Mouse (Mus musculus) kidney, postnatal 14 days (tissue): Measurements from ENCODE around the gene Oas1e.

Source experiments
- DNase-seq: peaks from one replicate; pipeline ENCODE4 v3.0.0; 2022; ENCODE audit warnings: mixed read lengths

The Oas1e gene

DNA sequence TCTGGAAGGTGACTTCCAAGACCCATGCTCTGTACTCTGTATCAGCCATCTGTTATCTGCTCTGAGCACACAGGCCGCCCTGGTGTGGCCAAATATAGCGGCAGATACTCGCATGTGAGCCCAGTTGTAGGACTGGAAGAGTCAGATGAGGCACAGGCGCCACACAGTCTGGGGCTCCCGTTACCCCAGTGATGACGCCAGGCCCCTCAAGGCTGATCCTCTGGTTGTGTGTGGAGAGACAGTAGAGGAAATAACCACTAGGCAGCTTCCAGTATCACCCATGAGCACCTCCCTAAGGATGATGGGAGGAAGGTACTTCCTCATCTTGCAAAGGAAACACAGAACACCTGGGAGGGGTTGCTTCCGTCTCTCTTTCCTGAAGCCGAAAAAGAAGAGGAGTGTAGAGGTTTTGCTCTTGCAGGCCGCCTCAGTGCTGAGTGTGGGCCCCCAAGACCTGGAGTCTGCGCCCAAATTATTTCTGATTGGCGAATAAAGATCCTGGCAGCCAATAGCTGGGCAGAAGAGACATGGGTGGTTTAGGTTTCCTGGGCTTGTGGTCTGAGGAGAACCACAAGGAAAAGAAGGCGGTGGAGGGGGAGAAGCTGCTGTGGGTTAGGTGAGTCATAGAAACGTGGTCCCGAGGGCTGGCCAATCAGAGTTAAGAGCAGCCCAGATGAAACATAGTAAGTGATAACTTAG lies 19.9 kb downstream of the Oas1e start:
- DNase-seq, result no peak

DNA sequence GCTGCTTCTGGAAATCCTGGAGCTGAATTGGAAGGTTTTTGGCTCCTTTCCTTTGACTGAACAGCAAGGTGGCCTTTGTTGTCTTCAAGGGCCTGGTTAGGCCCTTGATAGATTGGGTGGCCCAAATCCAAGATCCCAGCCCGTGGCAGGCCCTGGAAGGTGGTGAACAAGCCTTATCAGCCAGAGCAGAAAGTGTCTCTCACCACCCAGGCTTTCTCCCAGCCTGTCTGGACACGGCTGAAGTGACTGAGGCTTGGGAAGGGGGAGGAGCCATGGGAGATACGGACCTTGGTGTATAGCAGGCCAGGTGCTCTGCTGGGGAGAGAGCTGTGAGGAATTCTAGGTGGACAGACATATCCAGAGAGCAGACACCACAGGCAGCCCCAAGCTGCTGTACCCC lies 25.9 kb downstream of the Oas1e start:
- DNase-seq, result no peak

DNA sequence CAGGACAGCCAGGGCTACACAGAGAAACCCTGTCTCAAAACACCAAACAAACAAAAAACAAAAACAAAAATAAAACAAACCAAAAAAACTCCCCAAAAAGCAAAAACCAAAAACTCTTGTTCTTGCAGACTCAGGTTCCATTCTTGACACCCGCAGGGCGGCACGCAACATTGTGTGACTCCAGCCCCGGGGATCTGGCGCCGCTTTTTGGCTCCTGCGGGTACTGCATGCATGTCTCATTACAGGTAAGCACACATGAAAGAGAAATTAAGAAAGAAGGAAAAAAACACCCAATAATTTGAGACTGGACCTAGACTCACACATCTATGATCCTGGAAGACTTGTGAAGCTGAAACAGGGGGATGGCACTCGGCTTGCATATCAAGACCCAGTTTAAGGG lies 30.3 kb downstream of the Oas1e start:
- DNase-seq, result no peak

DNA sequence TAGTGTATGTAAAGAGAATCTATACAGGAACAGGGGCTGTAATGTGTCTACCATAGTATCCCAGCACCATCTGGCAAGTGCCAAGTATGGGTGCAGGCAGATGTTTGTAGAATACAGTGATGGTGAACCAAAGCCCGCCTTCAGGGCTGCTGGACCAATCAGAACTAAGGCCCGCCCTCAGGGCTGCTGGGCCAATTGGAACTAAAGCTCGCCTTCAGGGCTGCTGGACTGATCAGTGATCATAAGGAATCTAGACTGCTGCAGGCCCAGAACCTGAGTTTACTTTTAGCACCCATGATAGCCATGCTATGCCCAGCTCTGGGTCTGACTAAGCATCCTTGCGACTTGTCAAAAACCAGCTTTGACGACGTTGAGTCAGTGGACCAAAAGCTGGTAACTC lies 33.4 kb downstream of the Oas1e start:
- peak; percentile 4 for DNase-seq

DNA sequence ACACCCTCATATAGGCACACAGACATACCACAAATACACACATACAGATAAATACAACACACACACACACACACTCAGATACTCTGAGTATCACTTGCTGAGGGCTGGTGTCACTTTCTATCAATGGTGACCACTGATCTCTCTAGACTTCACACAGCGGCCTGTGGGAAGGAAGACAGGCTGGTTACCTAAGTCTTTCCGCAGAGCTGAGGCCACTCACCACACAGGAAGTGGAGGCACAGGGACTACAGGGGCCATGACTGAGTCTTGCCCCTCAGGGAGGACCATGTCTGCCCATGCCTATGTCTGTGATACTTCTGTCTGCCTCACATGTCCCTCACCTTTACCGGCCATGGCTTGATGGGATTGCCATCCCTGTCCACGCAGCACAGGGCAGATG lies 41.1 kb downstream of the Oas1e start:
- DNase-seq, result no peak

DNA sequence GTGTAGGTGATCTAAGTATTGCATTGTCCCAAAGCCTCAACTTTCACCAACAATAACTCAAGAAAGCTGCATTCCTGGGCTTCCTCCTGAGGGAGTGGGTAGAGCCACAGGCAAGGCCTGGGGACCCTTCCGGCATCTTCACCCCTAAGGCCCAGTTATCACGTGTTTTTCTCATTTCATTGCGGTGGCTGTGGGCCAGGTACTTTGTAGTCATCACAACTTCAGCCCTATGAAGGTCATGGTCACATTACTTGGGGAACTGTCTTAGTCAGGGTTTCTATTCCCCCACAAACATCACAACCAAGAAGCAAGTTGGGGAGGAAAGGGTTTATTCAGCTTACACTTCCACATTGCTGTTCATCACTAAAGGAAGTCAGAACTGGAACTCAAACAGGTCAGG lies 42.5 kb downstream of the Oas1e start:
- DNase-seq, result no peak

DNA sequence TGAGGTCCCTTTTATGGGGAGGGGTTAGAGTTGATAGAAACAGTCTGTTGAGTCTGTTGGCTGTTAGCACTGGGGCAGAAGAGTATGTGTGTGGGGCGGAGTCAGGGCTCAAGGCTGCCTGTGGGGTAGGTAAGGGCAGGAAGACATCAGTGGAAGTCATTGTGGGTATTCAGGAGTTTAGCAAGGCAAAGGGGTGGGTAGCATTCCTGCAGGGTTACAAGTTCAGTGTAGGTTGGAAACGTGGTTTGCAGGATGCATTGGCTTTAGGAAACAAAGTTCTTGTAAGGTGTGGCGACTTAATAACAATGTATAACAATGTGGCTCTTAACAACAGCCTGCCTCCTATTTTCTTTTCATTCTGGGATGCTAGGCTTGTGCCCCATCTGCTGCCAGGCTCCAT lies 44.1 kb downstream of the Oas1e start:
- no peak for DNase-seq

DNA sequence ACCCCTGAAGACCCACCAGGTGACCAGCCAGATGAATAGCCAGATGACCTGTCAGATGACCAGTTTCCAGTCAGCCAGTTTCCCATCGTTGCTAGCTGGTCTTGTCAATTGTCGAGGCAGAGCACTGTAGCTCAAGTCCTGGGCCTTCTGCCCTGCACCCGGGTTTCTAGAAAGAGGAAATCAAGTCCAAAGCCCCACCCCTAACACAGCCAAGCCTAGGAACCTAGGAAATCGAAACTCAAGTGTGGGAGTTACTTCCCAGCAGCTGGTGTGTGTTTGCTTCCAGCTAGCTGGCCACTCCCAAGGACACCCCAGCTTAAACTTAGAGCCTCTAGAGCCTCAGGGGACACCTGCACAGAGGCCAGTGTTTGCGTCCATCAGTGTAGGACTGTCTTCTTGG lies 45.6 kb downstream of the Oas1e start, which contains the start of gene Oas2:
Gene Oas2, minus strand, starts transcription at position 166 of the 400 bp plus-strand sequence.
- DNase-seq, result no peak

DNA sequence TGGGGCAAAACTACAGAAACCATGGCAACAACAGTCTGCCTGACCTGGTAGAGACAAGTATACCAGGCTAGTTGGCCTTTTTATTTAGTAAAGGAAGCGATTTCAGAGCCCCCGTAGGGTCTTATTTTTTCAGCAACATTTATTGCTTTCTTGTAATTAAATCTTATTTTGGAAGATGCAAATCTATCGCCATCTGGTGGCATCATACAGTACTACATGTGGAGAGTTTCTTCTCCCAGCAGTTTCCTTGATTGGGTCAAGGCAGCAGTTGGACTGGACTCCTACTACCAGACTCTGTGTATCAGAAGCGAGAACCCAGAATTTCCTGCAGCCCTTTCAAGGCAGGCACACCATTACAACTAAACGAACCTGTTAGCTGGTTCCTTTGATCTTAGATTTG lies 48.9 kb downstream of the Oas1e start:
- peak; percentile 62 for DNase-seq

DNA sequence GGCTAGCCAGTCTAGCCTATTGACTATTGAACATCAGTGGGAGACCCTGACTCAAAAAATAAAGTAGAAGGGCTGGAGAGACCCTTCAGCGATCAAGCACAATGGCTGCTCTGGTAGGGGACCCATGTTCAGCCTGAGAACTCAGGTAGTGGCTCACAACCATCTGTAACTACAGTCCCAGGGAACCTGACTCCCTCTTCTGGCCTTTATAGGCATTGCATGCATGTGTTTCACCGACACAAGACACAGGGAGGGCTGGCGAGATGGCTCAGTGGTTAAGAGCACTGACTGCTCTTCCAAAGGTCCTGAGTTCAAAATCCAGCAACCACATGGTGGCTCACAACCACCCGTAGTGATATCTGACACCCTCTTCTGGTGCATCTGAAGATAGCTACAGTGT lies 53.2 kb downstream of the Oas1e start:
- DNase-seq, result peak; percentile 21
